Mouse (Mus musculus) left cerebral cortex, adult 2 months (tissue): Measurements from ENCODE around the gene Gm20695. TPM values are rescaled to one million over a fixed set of nuclear protein-coding genes. Genes with fewer than 3 reads are reported as not detected.
"Not testable (repeated sequence)": the region's sequence is repeated elsewhere in the genome, so short reads cannot be mapped to it uniquely, and the experiment has no call there.

Source experiments
- DNase-seq, 2 experiments: peaks; one replicate each; pipeline ENCODE4 v3.0.0; 2021 to 2022; ENCODE audit warnings: low spot score in 2 of 2, mixed read lengths in 1 of 2; ENCODE audit errors: extremely low spot score in 1 of 2
- H3K27ac ChIP-seq: fragments of 200-600 bp; 2 replicates; pipeline ENCODE4 v1.8.1; 2022
- H3K4me3 ChIP-seq: fragments of 200-600 bp; 2 replicates; pipeline ENCODE4 v1.8.1; 2022
- CTCF ChIP-seq: fragments of 200-600 bp; IDR thresholded peaks from 2 replicates; pipeline ENCODE4 v1.8.1; 2022; ENCODE audit warnings: antibody characterized with exemption, mild to moderate bottlenecking, moderate library complexity
- intact Hi-C: fragments of 180-260 bp; cut with DNase I; formaldehyde crosslinking; loops from one replicate; pipeline ENCODE4 v1.15.1; 2025
- long read RNA-seq, 2 experiments: library from polyadenylated mRNA; stranded (forward); transcript quantifications; one replicate each; pipeline ENCODE4 v2.0.0; 2021; ENCODE audit warnings: borderline mapping rate in 2 of 2
- total RNA-seq, 2 experiments: library from RNA; stranded (reverse); gene quantifications; 2 replicates each; pipeline ENCODE4 v1.2.3; 2021

The Gm20695 gene
- 1 to 10 TPM in 1 of 2 experiments, not detected in 1; 1.2 TPM for total RNA-seq
- long read RNA-seq, experiment 1: 0 reads
- long read RNA-seq, experiment 2, partial matches to known transcripts: 0 of 3 reads
- long read RNA-seq, experiment 2, other reads (novel, unspliced or antisense): 3 of 3 reads

- TF ChIP-seq CTCF: peak; percentile 32
- Histone ChIP-seq H3K27ac (peak within 1 kb of the TSS; percentile 98), H3K4me3 (peak within 1 kb of the TSS; percentile 98)
- intact Hi-C loops: loop anchor here (1.0 kb wide), 2 partner anchors 24 to 140 kb away; partner anchors contain the start of genes 1700037C18Rik, Cluap1 and Zfp263
- DNase-seq: peak; percentile 95 to 97
Observed at GRCm38 (mm10) chr16:3884201-3885064, at the start of gene Gm20695, which contains the start of gene Zfp597. Gm20695 (plus strand) TSS chr16:3884648. Zfp597 (minus strand) TSS chr16:3884561.

GRCm38 (mm10) chr16:3835461-3835860, 49.0 kb upstream of the Gm20695 start:
- no peak overlapping the region for H3K4me3 ChIP-seq
- intact Hi-C loops: no loop called here
- H3K27ac ChIP-seq: no peak overlapping the region
- TF ChIP-seq CTCF: no peak
- DNase-seq: no peak

- no peak for DNase-seq
- peak; percentile 55 for TF ChIP-seq CTCF
- intact Hi-C loops: no loop called here
- no peak overlapping the region for H3K27ac ChIP-seq
- no peak overlapping the region for H3K4me3 ChIP-seq
Observed at GRCm38 (mm10) chr16:3839157-3839885, 45.1 kb upstream of the Gm20695 start.

- TF ChIP-seq CTCF: no peak
- intact Hi-C loops: loop anchor here (10.0 kb wide), 1 partner anchor 98 kb away; the partner anchor contains the start of gene Zfp263
- no peak overlapping the region for H3K27ac ChIP-seq
- H3K4me3 ChIP-seq: no peak overlapping the region
- no peak for DNase-seq
Observed at GRCm38 (mm10) chr16:3842989-3843388, 41.5 kb upstream of the Gm20695 start.

- H3K4me3 ChIP-seq: no peak overlapping the region
- intact Hi-C loops: loop anchor here (10.0 kb wide), 1 partner anchor 99 kb away; the partner anchor contains the start of gene Zfp263
- DNase-seq: no peak
- no peak for TF ChIP-seq CTCF
- H3K27ac ChIP-seq: no peak overlapping the region
Observed at GRCm38 (mm10) chr16:3843796-3844195, 40.7 kb upstream of the Gm20695 start.

GRCm38 (mm10) chr16:3846711-3847518, 37.5 kb upstream of the Gm20695 start, which contains the start of gene Zfp174:
Zfp174 (plus strand) TSS chr16:3847268.
- H3K27ac ChIP-seq: peak within 1 kb of the TSS; percentile 85
- peak; percentile 90 to 93 for DNase-seq
- peak within 1 kb of the TSS; percentile 73 for H3K4me3 ChIP-seq
- intact Hi-C loops: loop anchor here (1.0 to 10.0 kb wide), 3 partner anchors 25 to 102 kb away; partner anchors contain the start of genes 1700037C18Rik, Cluap1, Naa60 and Zfp263
- TF ChIP-seq CTCF: no peak

- no peak for DNase-seq
- H3K27ac ChIP-seq: no peak overlapping the region
- H3K4me3 ChIP-seq: peak overlapping the region; percentile 73
- TF ChIP-seq CTCF: no peak
- intact Hi-C loops: loop anchor here (1.0 to 10.0 kb wide), 3 partner anchors 24 to 103 kb away; partner anchors contain the start of genes 1700037C18Rik, Cluap1, Naa60 and Zfp263
Observed at GRCm38 (mm10) chr16:3847871-3848270, 36.6 kb upstream of the Gm20695 start.

- H3K4me3 ChIP-seq: no peak overlapping the region
- intact Hi-C loops: loop anchor here (10.0 kb wide), 1 partner anchor 104 kb away; the partner anchor contains the start of gene Zfp263
- TF ChIP-seq CTCF: peak; percentile 28
- no peak overlapping the region for H3K27ac ChIP-seq
- DNase-seq: no peak
Observed at GRCm38 (mm10) chr16:3848416-3848815, 36.0 kb upstream of the Gm20695 start.

GRCm38 (mm10) chr16:3851301-3851700, 33.1 kb upstream of the Gm20695 start:
- H3K4me3 ChIP-seq, DNase-seq, H3K27ac ChIP-seq, intact Hi-C loops: not testable (repeated sequence)

- TF ChIP-seq CTCF: no peak
- Histone ChIP-seq H3K27ac (no peak overlapping the region), H3K4me3 (no peak overlapping the region)
- DNase-seq: no peak
- intact Hi-C loops: no loop called here
Observed at GRCm38 (mm10) chr16:3852586-3852985, 31.9 kb upstream of the Gm20695 start.
